Mouse (Mus musculus) limb, embryonic 14.5 days (tissue): ENCODE measurements around the gene Lmbr1l. TPM values are rescaled to one million over a fixed set of nuclear protein-coding genes. Genes with fewer than 3 reads are reported as not detected.

Source experiments
- ATAC-seq: fragments of 200-750 bp; cut with Nextera tagmentation; 2 replicates; pipeline ENCODE4 v1.8.0; 2017; ENCODE audit warnings: low read depth, moderate number of reproducible peaks, moderate TSS enrichment; ENCODE audit not compliant: low FRiP score
- DNase-seq: peaks from one replicate; pipeline ENCODE4 v3.0.0-alpha.2; 2015; ENCODE audit warnings: low spot score
- H3K27ac ChIP-seq: fragments of 300-500 bp; sonication (generic); replicated peaks from 2 replicates; pipeline ENCODE4 v1.5.1; 2014; ENCODE audit warnings: low read depth, mild to moderate bottlenecking, low read length, moderate library complexity, mixed read lengths
- H3K27me3 ChIP-seq: fragments of 300-500 bp; sonication (generic); 2 replicates; pipeline ENCODE4 v1.6.1; 2014; ENCODE audit warnings: low read length, mixed read lengths; ENCODE audit not compliant: control insufficient read depth, insufficient read depth
- H3K36me3 ChIP-seq: fragments of 300-500 bp; sonication (generic); 2 replicates; pipeline ENCODE4 v1.6.1; 2014; ENCODE audit warnings: mild to moderate bottlenecking, low read length, moderate library complexity, mixed read lengths; ENCODE audit not compliant: control insufficient read depth, insufficient read depth
- H3K4me1 ChIP-seq: fragments of 300-500 bp; sonication (generic); 2 replicates; pipeline ENCODE4 v1.6.1; 2014; ENCODE audit warnings: antibody characterized with exemption, low read length, mixed read lengths; ENCODE audit not compliant: control insufficient read depth, insufficient read depth
- H3K4me2 ChIP-seq: fragments of 300-500 bp; sonication (generic); replicated peaks from 2 replicates; pipeline ENCODE4 v1.6.1; 2014; ENCODE audit warnings: low read depth, mild to moderate bottlenecking, low read length, moderate library complexity; ENCODE audit not compliant: severe bottlenecking
- H3K4me3 ChIP-seq: fragments of 300-500 bp; sonication (generic); replicated peaks from 2 replicates; pipeline ENCODE4 v1.5.1; 2014; ENCODE audit warnings: low read length
- H3K9ac ChIP-seq: fragments of 300-500 bp; sonication (generic); 2 replicates; pipeline ENCODE4 v1.6.1; 2014; ENCODE audit warnings: mild to moderate bottlenecking, low read depth, low read length, moderate library complexity; ENCODE audit not compliant: severe bottlenecking
- H3K9me3 ChIP-seq: fragments of 300-500 bp; sonication (generic); 2 replicates; pipeline ENCODE4 v1.6.1; 2016; ENCODE audit warnings: low read length; ENCODE audit not compliant: control insufficient read depth
- POLR2A ChIP-seq: fragments of 200-500 bp; IDR thresholded peaks from 2 replicates; pipeline ENCODE4 v1.8.0; 2012; ENCODE audit warnings: inconsistent platforms, mild to moderate bottlenecking, moderate library complexity, borderline replicate concordance; ENCODE audit not compliant: insufficient read depth, insufficient read length; ENCODE audit errors: extremely low read depth
- WGBS: fragments of 180-500 bp; shearing (Covaris S2); extraction: QIAGEN DNeasy Blood & Tissue Kit; methylation state at CpG from one replicate; pipeline ENCODE4 v1.1.7; 2014; 5-methylcytosine and 5-hydroxymethylcytosine counted together
- polyA plus RNA-seq, 2 experiments: library from polyadenylated mRNA; depleted of rRNA in 1 of 2; stranded (reverse) in 1 of 2; unstranded in 1 of 2; fragments of >200 nt; fragmentation: Nextera tagmentation in 1 of 2; extraction: Ambion mirVana in 1 of 2; gene quantifications; 2 replicates each; pipeline versions ENCODE4 v1.2.1 to v1.2.3; 2012 to 2014

Gene Lmbr1l
- polyA plus RNA-seq, 2 experiments, result 5.5 to 66.8 TPM

GRCm38 (mm10) chr15:98869342-98870178 is 48.5 kb downstream of the Lmbr1l start:
- WGBS, result 11% methylated on average over 8 of the region's 8 CpGs
- peak overlapping the region; percentile 64 for H3K4me3 ChIP-seq
- H3K27me3 ChIP-seq, result no peaks in the 10 kb centered on the region
- H3K9ac ChIP-seq, result peak overlapping the region; percentile 95
- TF ChIP-seq POLR2A, result no peak
- ATAC-seq (no peak), DNase-seq (no peak)
- H3K4me2 ChIP-seq, result peak overlapping the region; percentile 97
- H3K9me3 ChIP-seq, result no peaks in the 10 kb centered on the region
- peaks cover 22% of the 10 kb centered on the region for H3K36me3 ChIP-seq
- H3K4me1 ChIP-seq, result peaks cover 25% of the 10 kb centered on the region
- H3K27ac ChIP-seq, result no peak overlapping the region

GRCm38 (mm10) chr15:98868346-98869063 is 49.5 kb downstream of the Lmbr1l start:
- H3K27me3 ChIP-seq, result no peaks in the 10 kb centered on the region
- H3K4me3 ChIP-seq, result peak overlapping the region; percentile 64
- H3K4me2 ChIP-seq, result peak overlapping the region; percentile 97
- ATAC-seq (no peak), DNase-seq (no peak)
- peaks cover 25% of the 10 kb centered on the region for H3K4me1 ChIP-seq
- H3K27ac ChIP-seq, result 0 out of 2 replicates have a peak overlapping the region, but pooled peaks have one; percentile 1
- no peak for TF ChIP-seq POLR2A
- 32% methylated on average over 11 of the region's 11 CpGs for WGBS
- H3K9me3 ChIP-seq, result no peaks in the 10 kb centered on the region
- peaks cover 32% of the 10 kb centered on the region for H3K36me3 ChIP-seq
- peak overlapping the region; percentile 95 for H3K9ac ChIP-seq

- peak overlapping the region; percentile 95; the same call in 1 of the 2 replicates for H3K9ac ChIP-seq
Measured at GRCm38 (mm10) chr15:98867321-98867720, 50.7 kb downstream of the Lmbr1l start.

GRCm38 (mm10) chr15:98866501-98866900 is 51.5 kb downstream of the Lmbr1l start:
- no peaks in the 10 kb centered on the region for H3K9me3 ChIP-seq
- no peak overlapping the region for H3K4me3 ChIP-seq
- peaks cover 25% of the 10 kb centered on the region for H3K4me1 ChIP-seq
- WGBS, result 81% methylated on average over 5 of the region's 5 CpGs
- H3K36me3 ChIP-seq, result peaks cover 52% of the 10 kb centered on the region
- H3K4me2 ChIP-seq, result no peak overlapping the region
- TF ChIP-seq POLR2A, result no peak
- H3K27ac ChIP-seq, result no peak overlapping the region
- ATAC-seq, result no peak
- no peaks in the 10 kb centered on the region for H3K27me3 ChIP-seq
- H3K9ac ChIP-seq, result no peak overlapping the region
- no peak for DNase-seq

More at GRCm38 (mm10) chr15:98867321-98867720, 50.7 kb downstream of the Lmbr1l start:
- 56% methylated on average over 6 of the region's 6 CpGs for WGBS
- ATAC-seq, result no peak
- peaks cover 44% of the 10 kb centered on the region for H3K36me3 ChIP-seq
- no peak overlapping the region for H3K27ac ChIP-seq
- no peaks in the 10 kb centered on the region for H3K9me3 ChIP-seq
- peaks cover 25% of the 10 kb centered on the region for H3K4me1 ChIP-seq
- DNase-seq, result peak; percentile 44
- 0 out of 2 replicates have a peak overlapping the region, but pooled peaks have one; percentile 64 for H3K4me3 ChIP-seq
- TF ChIP-seq POLR2A, result no peak
- H3K27me3 ChIP-seq, result no peaks in the 10 kb centered on the region
- H3K4me2 ChIP-seq, result peak overlapping the region; percentile 97

GRCm38 (mm10) chr15:98865771-98866170 is 52.3 kb downstream of the Lmbr1l start:
- ATAC-seq (no peak), DNase-seq (no peak)
- H3K4me2 ChIP-seq, result no peak overlapping the region
- TF ChIP-seq POLR2A, result no peak
- no peak overlapping the region for H3K27ac ChIP-seq
- peaks cover 25% of the 10 kb centered on the region for H3K4me1 ChIP-seq
- WGBS, result 94% methylated on average over 8 of the region's 8 CpGs
- H3K9ac ChIP-seq, result no peak overlapping the region
- H3K27me3 ChIP-seq, result no peaks in the 10 kb centered on the region
- H3K36me3 ChIP-seq, result peaks cover 60% of the 10 kb centered on the region
- H3K9me3 ChIP-seq, result no peaks in the 10 kb centered on the region
- no peak overlapping the region for H3K4me3 ChIP-seq
